In the genomic region with DNA sequence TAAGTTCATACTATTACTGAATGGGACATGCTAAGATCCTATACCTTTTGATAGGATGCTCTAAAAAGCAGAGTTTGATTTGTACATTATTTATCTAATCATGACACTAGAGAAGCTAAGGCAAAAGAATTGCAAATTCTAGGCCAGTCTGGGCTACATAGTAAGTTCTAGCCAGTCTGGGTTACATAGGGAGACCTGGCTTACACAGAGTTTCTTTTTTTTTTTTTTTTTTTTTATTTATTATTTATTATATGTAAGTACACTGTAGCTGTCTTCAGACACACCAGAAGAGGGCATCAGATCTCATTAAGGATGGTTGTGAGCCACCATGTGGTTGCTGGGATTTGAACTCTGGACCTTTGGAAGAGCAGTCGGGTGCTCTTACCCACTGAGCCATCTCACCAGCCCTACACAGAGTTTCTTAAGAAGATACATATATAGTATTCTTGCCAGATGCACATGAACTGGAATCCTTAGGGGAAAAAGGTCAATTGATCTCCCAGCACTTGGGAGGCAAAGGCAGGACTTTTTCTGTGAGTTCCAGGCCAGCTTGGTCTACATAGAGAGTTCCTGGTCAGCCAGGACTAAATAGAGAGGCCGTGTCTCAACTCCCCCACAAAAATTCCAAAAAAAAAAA, we compare ENCODE assay signal across 1 mouse cellular context.
TF ChIP-seq lines count a peak whose summit lies in the region.

No protein-coding gene starts in this region.

TF ChIP-seq in CH12.LX, 34 proteins besides CTCF, POLR2A, EP300 and RAD21:
- TF ChIP-seq TBP (conservative IDR thresholded peaks at IDR 0.05; ENCODE audit: low read depth, low read length) = peak; percentile 90
- TF ChIP-seq ZNF384 (IDR thresholded peaks at IDR 0.05; ENCODE audit: low read depth, low read length) = 0 out of 2 replicates have a peak, but pooled peaks have one; percentile 17
- peak; percentile 35; the same call in 1 of the 2 replicates for TF ChIP-seq MAFK (IDR thresholded peaks at IDR 0.05; ENCODE audit: insufficient replicate concordance, low read length)
TF ChIP-seq in CH12.LX: peak in this region for 3; not testable (repeated sequence) for 31.
